Mouse (Mus musculus) embryo, embryonic 11.5 days (tissue): ENCODE data around the gene Acsbg2.
"Not testable (repeated sequence)": the region's sequence is repeated elsewhere in the genome, so short reads cannot be mapped to it uniquely, and the experiment has no call there.

ENCODE experiments used
- DNase-seq: peaks from one replicate; pipeline ENCODE4 v3.0.0-alpha.2; 2012; ENCODE audit warnings: low read depth, low spot score

Gene Acsbg2

DNA sequence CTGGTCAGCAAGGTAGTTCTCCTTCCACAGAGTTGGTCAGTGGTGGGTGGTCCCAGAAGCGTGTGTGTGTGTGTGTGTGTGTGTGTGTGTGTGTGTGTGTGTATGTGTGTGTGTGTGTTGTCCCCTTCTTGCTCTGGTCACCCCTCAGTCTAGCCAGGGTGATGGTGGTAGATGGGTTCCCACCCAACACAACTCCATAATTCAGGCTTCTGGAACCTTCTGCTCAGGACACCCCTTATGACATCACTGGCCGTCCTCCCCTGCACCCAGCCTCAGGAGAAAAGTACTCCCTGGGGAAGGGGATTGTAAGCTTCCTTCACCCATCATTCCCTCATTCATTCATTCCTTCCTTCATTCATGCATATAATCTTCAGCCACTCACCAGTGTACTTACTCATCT, at the start of gene Acsbg2:
TSS of gene Acsbg2 (minus strand) at position 211 of the 400 bp plus-strand sequence.
- no peak for DNase-seq

DNA sequence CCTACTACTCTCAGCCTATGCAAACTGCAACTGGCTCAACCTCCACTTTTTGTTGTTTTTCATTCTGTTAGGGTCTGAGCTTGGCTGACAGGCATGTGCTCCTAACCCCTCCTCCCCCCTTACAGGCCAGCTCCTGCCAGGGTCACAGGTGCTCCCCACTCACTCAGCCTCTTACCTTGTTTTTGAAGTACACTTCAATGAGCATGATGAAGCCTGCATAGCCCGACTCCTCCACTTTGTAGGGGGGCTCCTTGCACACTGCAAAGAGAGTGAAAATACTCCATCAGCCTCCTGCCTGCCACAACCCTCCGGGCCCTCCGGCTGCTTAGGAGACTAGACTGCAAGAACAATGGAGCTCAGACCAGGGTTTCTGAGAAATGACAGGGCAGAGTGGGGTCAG, 45.5 kb upstream of the Acsbg2 start:
- no peak for DNase-seq

DNA sequence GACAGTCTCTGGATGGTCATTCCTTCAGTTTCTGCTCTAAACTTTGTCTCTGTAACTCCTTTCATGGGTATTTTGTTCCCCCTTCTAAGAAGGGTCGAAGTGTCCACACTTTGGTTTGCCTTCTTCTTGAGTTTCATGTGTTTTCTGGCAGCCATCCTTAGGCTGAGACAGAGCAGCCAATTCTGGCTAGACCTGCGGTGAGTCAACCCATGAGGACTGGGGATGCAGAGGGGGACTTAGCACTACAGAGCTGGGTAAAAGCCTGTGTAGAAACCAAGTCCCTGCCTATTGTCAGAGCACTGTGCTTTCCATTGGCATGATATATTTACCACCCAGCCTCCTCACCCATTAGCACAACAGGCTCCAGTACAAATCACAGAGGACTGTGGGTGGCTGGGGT, 42.9 kb upstream of the Acsbg2 start:
- DNase-seq: no peak

DNA sequence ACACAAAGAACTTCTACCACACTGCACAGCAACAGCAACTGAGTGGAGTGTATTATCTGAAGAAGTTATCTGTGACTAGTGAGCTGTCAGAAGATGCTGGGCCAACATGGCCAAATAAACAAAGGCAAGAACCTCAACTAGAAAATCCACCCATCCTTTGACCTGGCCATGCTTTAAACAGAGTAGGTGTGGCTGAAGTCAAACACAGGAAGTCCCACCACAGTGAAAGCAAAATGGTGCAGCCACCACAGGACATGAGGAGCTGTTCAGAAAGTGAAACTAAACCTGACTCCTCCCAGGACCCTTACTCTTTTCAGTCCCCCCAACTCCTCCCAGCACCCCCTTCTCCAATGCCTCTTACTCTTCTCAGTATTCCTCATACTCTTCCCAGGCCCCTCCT, 39.2 kb upstream of the Acsbg2 start:
- no peak for DNase-seq

DNA sequence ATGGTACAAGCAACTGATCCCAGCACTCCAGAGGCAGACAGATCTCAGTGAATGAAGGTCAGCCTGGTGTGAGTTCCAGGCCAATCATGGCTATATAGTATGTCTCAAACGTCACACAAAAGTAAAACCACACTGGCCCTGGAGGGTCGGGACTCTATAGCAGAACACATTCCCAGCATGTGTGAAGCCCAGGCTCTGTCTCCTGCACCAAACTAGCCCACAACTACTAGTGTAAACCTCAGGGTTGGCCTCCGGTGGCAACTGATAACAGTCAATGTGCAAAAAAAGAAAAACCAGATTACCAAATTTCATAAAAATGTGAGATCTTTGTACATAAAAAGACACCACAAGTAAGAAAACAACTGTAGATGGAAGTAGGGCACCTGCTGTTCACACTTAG, 38.8 kb upstream of the Acsbg2 start:
- DNase-seq: no peak

DNA sequence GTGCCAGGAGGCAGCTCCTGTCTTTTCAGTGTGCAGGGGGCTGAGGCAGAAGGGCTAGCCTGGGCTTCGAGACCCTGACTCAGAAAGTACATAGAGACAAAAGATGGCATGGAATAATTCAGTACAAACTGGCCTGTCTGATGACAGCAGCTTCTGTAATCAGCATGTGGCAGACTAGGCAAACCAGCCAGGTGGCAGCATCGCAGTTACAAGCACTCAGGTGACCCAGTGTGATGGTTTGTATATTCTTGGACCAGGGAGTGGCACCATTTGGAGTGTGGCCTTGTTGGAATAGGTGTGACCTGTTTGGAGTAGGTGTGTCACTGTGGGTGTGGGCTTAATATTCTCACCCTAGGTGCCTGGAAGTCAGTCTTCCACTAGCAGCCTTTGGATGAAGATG, 35.5 kb upstream of the Acsbg2 start:
- DNase-seq: not testable (repeated sequence)

DNA sequence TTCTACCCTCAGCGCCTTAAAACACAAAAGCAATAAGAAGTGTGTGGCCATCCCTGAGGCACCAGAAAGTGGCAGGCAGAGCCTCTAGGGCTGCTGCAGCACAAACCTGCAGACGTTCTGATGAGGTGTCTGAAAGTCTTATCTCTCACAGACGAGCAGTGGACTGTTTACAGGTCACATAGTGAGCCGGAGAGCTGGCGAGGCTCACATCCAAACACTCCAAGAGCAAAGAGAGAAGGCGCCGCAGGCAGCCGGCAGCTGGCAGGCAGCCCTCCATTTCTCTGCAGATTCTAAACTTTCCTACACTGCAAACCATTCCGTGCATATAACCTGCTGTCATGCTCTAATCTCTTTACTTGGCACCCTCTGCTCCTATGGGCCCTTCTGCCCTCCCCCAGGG, 33.6 kb upstream of the Acsbg2 start:
- DNase-seq: no peak

DNA sequence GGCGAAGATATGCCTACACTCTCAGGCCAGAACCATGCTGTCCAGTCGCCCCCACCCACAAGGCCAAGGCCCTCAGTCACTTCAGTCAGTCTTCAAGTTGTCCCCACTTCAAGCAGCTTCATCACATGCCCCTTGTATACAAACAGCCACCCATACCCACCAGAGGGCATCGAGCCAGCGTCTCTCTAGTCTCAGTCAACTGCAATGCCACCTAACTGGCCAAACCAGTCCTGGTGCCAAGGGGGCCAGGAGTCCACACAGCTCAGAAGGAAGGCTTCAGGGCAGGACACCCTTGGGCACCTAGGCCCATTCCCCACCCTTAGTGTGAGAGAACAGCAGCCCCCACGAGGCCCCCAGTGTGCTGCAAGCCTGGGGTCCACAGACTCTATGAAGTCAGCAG, 32.8 kb upstream of the Acsbg2 start:
- no peak for DNase-seq

DNA sequence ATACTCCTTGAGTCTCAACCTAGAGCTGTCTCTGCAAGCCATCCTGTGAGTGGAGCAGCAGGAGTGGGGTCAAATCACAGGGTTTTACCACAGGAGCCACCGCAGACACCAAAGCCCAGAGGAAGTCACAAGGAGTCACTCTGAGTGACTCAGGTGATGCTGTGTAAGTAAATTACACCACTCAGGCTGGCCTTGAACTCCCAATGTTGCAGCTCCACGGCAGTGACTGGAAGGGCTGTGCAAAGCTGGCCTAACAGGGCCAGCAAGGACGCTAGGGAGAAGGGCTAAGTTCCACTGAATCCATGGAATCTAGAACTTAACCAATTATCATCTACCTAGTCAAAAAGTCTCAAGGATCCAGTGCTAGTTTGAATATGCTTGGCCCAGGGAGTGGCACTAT, 31.9 kb upstream of the Acsbg2 start:
- no peak for DNase-seq

DNA sequence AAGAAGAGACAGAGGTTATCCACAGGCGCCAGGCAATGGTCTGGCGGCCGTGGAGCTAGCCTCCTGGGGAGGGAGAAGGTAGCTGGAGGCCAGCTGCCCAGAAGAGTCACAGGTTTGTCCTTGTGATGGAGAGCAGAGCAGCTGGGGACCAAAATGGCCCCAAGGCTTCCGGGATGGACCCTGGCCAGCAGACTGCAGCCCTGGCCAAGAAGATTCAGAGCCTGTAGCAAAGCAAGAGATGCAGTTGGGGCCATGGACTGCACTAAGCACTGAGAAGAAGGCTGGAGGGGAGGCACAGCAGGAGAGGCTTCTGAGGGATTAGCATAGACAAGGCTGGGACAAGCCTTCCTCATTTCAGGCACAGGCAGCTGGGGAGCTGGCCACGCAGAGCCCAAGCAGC, 28.5 kb upstream of the Acsbg2 start:
- DNase-seq: no peak

DNA sequence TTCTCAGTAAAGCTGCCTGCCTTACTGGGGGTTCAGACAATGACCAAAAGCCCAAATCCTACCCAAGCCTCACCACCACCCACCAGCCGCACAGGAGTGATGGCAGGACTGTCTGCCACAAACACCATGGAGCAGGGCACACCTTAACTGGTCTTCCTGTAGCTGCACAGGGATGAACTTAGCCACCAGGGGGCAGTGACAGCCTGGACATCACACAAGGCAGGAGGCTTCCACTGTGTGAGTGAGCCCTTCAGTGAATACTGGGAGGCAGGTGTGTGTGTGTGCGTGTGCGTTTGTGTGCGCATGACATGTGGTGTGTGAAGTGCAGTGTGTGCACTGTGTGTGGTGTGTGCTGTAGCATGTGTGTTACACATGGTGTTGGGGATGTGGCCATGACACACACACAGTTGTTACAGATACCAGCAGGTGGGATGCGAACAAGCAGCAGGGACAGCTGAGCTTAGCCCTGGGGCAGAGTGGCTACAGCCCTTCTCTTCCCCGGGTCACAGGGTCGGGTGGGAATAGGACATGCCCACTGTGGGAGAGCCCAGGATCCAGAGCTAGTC, 23.5 kb upstream of the Acsbg2 start:
- peak; percentile 57 for DNase-seq

DNA sequence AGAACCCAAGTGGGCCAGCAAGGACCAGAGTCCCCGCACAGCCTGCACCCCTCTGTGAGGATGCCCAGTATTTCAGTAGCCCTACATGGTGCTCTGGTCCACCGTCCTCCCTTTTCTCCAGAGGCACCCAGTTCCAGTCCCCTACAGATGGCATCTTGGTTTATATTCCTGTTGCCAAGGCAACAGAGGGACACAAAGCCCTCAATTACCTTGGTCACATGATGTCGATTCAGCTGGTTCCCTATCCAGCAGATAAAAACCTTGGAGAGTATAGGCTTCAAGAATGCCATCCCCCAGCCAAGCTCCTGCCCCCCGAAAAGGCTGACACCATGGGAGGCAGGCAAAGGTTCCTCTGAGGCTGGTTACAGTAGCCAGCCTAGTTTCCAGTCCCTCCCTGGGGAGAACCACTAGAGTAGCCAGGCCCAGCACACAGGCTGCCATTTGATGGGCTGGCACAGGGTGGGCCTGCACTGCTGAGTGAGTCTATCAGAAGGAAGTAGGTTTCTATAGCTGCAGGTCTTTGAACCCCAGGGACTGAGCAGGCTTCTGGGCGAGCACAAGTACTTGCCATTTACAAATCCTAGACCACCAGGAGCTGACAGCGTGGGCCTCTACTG, 22.4 kb upstream of the Acsbg2 start:
- no peak for DNase-seq

DNA sequence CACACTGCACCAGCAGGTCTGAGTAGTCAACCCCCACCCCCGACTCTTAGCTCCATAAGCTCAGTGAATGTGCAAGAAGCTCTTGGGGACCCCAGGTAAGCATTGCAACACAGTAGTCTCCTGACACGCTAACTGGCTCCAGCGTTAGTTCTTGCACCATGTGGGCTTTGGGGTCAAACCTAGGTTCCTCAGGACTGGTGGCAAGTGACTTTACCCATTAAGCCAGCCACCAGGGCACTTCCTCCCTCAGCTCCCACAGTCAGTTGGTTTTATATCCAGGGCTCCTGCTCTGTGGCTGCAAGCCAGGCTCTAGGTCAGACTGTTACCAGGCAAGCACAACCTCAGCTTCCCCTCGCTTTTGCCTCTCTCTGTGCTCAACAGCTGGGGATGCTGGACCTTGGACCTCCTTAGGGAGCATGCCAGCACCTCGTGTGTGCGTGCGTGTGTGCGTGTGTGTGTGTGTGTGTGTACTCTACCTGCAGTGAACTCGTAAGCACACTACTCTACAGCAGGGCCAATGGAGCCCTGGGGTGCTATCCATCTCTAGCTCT, 21.2 kb upstream of the Acsbg2 start:
- no peak for DNase-seq

DNA sequence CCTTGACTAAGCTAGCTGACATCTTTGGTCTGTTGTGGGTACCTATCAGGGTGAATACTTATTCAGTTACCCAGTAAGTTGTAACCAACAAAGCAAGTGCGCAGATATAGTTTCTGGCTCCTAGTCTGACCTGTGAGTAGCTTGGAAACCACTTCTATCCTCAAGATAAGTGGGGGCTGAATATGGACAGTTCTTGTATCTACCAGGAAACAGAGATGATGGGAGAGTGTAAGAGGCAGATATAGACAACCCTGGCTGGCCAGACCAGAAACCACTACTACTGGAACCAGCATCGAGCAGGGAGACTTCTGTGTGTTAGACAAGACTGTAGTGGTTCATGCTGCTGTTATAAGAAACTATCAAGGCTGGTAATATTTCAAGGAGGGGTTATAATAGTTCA, 15.8 kb upstream of the Acsbg2 start:
- no peak for DNase-seq

DNA sequence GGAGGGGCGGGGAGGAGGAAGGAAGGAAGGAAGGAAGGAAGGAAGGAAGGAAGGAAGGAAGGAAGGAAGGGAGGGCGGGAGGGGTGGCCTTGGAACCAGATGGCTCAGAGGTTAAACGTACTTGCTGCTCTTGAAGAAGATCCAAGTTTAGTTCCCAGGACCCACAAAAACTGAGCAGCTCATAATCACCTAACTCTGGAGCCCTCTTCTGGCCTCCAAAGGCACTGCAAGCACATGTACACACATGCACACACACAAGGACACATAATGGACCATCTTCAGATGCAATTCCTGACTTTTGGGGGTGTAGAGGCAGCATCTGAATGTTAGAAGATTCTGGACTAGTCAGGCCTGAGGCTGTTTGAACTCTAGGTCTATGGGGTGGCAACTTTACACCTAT, 13.8 kb upstream of the Acsbg2 start:
- DNase-seq: no peak

DNA sequence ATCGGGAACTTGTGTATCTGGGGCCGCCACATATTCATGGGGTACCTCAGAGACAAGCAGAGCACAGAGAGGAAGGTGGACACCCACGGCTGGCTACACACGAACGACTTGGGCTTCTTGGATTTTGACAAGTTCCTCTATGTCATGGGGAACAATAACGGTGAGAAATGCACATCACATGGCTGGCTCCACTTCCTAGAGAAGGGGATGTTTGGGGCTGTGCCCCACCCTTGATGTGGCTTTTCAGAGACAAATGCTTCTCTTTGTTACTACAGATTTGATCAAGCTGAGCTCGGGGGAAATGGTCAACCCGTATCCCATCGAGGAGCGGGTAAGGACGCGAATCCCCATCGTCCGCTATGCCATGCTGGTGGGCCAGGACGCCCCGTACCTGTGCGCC, 10.6 kb upstream of the Acsbg2 start:
- no peak for DNase-seq

DNA sequence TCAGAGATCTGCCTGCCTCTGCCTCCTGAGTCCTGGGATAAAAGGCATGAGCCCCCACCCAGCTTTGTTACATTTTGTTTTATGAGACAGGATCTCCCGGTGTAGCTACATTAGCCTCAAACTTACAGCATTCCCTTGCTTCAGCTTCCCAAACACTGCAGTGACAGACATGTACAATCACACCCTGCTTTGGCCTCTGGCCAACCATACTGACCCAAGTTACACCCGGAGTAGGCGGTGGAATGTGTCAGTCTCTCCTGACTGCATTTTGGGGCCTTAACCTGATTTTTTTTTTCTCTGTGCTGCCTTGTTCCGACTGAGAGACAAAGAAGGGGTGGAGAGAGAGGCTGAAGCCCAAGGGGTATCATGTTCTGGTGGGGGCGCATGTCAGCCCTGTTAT, 10.1 kb upstream of the Acsbg2 start:
- DNase-seq: no peak

DNA sequence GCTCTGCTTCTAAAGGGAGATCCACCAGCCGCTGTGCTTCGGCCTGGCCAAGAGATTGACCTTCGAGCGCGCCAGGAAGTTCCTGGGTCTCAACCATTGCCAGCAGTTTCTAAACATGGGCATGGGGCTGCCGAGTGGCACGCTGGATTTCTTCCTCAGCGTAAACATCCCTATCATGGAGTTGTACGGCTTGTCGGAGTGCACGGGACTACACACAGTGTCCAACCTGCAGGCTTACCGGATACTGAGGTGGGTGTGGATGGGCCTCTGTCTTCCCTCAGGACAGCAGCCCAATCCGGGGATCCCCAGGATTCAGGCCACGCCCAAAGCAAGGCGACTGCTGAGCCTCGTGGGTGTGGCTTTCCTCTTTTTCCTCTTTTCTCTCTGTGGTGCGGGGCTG, 9.4 kb upstream of the Acsbg2 start:
- no peak for DNase-seq

DNA sequence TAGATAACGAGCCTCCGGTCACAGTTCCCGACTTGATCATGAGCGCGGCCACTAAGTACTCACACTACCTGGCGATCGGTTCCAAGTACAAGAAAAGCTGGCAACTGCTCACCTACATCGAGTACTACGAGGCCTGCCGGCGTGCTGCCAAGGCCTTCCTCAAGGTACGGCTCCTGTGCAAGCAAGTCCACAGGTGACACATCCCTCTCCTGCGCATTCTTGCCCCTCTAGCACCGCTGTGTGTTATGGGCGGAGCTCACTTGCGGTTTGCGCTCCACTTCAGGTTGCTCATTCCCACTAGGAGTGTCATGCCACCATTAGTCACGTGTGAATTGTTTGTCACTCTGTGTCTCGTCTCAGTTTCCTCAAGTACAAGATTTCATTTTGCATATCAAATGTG, 3.2 kb upstream of the Acsbg2 start:
- DNase-seq: no peak

DNA sequence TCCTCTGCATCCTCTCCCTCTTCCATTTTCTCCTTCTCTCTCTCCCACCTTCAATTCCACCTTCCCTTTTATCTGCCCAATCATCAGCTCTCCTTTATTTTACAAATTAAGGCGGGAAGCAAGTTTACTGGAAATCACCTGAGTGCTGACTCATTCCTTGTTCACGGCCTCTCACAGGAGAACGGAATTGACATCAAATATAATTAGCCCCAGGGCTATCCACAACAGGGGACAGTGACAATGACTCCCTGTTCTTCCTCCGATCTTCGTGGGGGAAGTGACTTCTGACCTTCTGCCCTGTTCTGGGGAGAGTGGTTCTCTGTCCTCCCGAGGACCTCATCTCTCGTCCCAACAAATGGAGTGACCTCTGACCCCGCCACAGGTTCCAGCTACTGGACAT, 2.7 kb upstream of the Acsbg2 start:
- no peak for DNase-seq

DNA sequence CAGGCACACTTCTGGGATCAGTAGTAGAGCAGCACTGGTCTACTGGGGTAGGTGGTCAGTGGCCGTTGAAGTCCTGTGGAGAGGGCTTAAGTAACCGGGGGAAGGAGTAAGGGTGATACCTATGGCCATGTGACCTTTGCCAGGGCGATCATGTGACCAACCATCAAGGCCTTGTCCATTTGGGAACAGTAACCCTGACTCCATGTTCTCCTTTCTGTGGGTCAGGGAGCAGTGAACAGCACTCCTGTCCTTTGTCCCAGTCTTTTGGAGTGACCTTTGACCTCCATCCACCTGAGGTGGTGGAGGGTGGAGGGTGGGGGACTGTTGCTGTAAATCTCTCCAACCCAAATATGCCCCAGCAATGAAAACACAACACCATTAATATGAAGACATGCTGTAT, 2.2 kb upstream of the Acsbg2 start:
- no peak for DNase-seq

DNA sequence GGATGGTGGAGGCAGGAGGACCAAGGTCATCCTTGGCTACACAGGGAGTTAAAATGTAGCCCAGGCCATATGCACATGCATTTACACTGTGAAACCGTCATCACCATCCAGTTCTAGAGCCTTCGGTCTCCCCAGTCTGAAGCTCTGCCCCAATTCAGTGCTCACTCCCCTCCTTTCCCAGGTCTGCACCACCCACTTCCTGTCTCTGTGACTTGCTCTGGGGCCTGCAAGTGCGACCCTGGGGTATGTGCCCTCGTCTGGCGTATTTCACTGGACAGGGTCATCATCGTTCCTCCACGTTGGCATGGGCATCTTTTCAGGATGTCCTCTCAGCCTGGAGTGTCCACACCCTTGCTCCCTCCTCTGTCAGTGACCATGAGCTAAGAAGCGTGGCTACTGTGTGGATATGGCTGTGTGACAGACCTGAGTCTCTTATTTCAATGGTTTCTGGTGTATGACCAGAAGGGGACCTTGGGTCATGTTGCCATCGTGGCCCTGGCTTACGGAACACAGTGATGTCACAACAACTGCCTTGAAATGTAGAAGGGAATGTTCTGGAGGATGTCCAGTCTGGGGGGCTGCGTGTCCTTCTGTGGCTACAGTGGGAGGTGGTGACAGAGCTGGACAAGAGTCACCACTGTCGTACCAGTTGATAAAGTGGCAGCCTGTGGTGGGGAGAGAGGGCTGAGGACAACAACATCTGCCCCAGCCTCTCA, 847 bp upstream of the Acsbg2 start, which contains the start of gene 1700061G19Rik:
TSS of gene 1700061G19Rik (plus strand) at position 542 of the 716 bp plus-strand sequence.
- DNase-seq: no peak

DNA sequence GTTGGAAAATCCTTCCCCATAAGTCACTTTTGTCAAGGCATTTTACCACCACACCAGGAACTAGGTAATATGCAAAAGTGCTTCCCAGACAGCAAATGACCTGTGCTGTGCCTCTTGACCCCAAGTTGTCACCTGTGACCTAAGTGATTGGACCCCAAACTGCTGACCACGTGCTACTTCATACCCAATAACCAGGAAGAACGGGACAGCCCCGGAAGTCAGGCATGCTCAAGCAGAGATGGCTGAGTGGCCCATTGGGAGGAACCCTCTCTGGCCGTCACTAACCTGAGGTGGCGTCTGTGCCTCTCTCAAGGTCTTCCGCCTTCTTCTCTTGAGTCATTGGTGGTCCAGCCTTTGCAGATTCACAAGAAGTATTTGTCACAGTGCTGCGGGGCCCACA, 1.7 kb downstream of the Acsbg2 start:
- DNase-seq: no peak
